In genomic region chr8:89040751-89041420, GRCm38 (mm10) we compare ENCODE assay signal across 9 mouse cellular contexts. TPM values are rescaled to one million over a fixed set of nuclear protein-coding genes. Genes with fewer than 3 reads are reported as not detected.
A peak's percentile ranks its signal among the peaks of the same experiment; 100 is the strongest.
DNase-seq lines count a peak whose midpoint lies in the region; ATAC-seq lines count a peak whose summit lies in the region.
"Had no signal": no experiment of that assay in that cellular context is flagged by ENCODE, and none has a peak within 500 bp of the region (broad histone marks: within the 10 kb centered on the region; RNA-seq: fewer than 3 reads in every experiment).

No protein-coding gene starts in this region.

- H3K9me3 ChIP-seq in heart, embryonic 14.5 days (ENCODE audit: control insufficient read depth, low read length) = no peaks in the 10 kb centered on the region
- no peaks in the 10 kb centered on the region for H3K9me3 ChIP-seq in embryonic facial prominence, embryonic 15.5 days (replicated peaks)
- H3K9me3 ChIP-seq in kidney, embryonic 14.5 days (ENCODE audit: control insufficient read depth, low read length) = no peaks in the 10 kb centered on the region
- no peaks in the 10 kb centered on the region for H3K9me3 ChIP-seq in midbrain, embryonic 14.5 days (ENCODE audit: control insufficient read depth, low read length)

- no peak for DNase-seq in heart, adult 8-10 months (ENCODE audit: low spot score)
- DNase-seq in midbrain, embryonic 14.5 days = peak; percentile 59
- DNase-seq in T-cell, adult 2 months (ENCODE audit: low spot score) = no peak
- DNase-seq in urinary bladder, postnatal 25 days (ENCODE audit: low spot score) = no peak
- no peak for DNase-seq in MN1 (ENCODE audit: low spot score)

- H3K36me3 ChIP-seq in heart, embryonic 14.5 days (ENCODE audit: control insufficient read depth, insufficient read depth, low read length) = no peaks in the 10 kb centered on the region
- no peaks in the 10 kb centered on the region for H3K36me3 ChIP-seq in embryonic facial prominence, embryonic 15.5 days
- no peaks in the 10 kb centered on the region for H3K36me3 ChIP-seq in kidney, embryonic 14.5 days (ENCODE audit: control insufficient read depth, insufficient read depth, low read length)
- no peaks in the 10 kb centered on the region for H3K36me3 ChIP-seq in midbrain, embryonic 14.5 days (ENCODE audit: control insufficient read depth, insufficient read depth, low read length)

- H3K4me1 ChIP-seq in heart, embryonic 14.5 days (ENCODE audit: control insufficient read depth in 2 of 2, insufficient read depth in 2 of 2, low read length in 2 of 2) = peaks cover 2 to 5% of the 10 kb centered on the region in 2 experiments; a peak in 3 of 4 replicates
- peaks cover 46% of the 10 kb centered on the region for H3K4me1 ChIP-seq in embryonic facial prominence, embryonic 15.5 days
- H3K4me1 ChIP-seq in kidney, embryonic 14.5 days (ENCODE audit: control insufficient read depth, insufficient read depth, low read length) = 0 out of 2 replicates have a peak, but pooled peaks cover 6% of the 10 kb centered on the region
- H3K4me1 ChIP-seq in midbrain, embryonic 14.5 days (ENCODE audit: control insufficient read depth, insufficient read depth, low read length) = peaks cover 26% of the 10 kb centered on the region

- H3K27ac ChIP-seq in heart, embryonic 14.5 days (replicated peaks in 1 of 2; ENCODE audit: control insufficient read depth in 1 of 2, insufficient read depth in 1 of 2, low read depth in 2 of 2, low read length in 2 of 2) = peak overlapping the region; percentile 89
- H3K27ac ChIP-seq in embryonic facial prominence, embryonic 15.5 days (replicated peaks) = no peak overlapping the region
- peak overlapping the region; percentile 99 for H3K27ac ChIP-seq in kidney, embryonic 14.5 days (ENCODE audit: low read depth, low read length)
- H3K27ac ChIP-seq in midbrain, embryonic 14.5 days (replicated peaks; ENCODE audit: low read depth, low read length) = peak overlapping the region; percentile 86

- WGBS in heart, embryonic 14.5 days = 4% methylated on average over 40 of the region's 40 CpGs
- WGBS in embryonic facial prominence, embryonic 15.5 days = 5% methylated on average over 40 of the region's 40 CpGs
- under 1% methylated on average over 40 of the region's 40 CpGs for WGBS in kidney, embryonic 14.5 days
- WGBS in midbrain, embryonic 14.5 days = under 1% methylated on average over 40 of the region's 40 CpGs

- H3K4me3 ChIP-seq in heart, embryonic 14.5 days (ENCODE audit: control insufficient read depth in 1 of 2, insufficient read depth in 1 of 2, low read depth in 1 of 2, low read length in 2 of 2) = peak overlapping the region; percentile 74 to 93
- peak overlapping the region; percentile 50 for H3K4me3 ChIP-seq in embryonic facial prominence, embryonic 15.5 days (replicated peaks)
- peak overlapping the region; percentile 75 for H3K4me3 ChIP-seq in kidney, embryonic 14.5 days (ENCODE audit: low read length)
- H3K4me3 ChIP-seq in midbrain, embryonic 14.5 days (replicated peaks; ENCODE audit: low read depth, low read length) = peak overlapping the region; percentile 55

- ATAC-seq in heart, embryonic 14.5 days (ENCODE audit: insufficient number of reproducible peaks, insufficient read depth, low FRiP score, low read depth) = no peak
- no peak for ATAC-seq in embryonic facial prominence, embryonic 15.5 days (ENCODE audit: insufficient number of reproducible peaks, low FRiP score, low TSS enrichment, low read depth)
- no peak for ATAC-seq in kidney, embryonic 14.5 days (ENCODE audit: low FRiP score, low TSS enrichment)
- no peak for ATAC-seq in midbrain, embryonic 14.5 days (ENCODE audit: low FRiP score, low TSS enrichment)

- peaks cover 29% of the 10 kb centered on the region for H3K27me3 ChIP-seq in heart, embryonic 14.5 days (ENCODE audit: control insufficient read depth, insufficient read depth, low read length)
- peaks cover 85% of the 10 kb centered on the region for H3K27me3 ChIP-seq in embryonic facial prominence, embryonic 15.5 days
- H3K27me3 ChIP-seq in kidney, embryonic 14.5 days (ENCODE audit: control insufficient read depth, insufficient read depth, low read length) = no peaks in the 10 kb centered on the region; the same call in 1 of the 2 replicates
- H3K27me3 ChIP-seq in midbrain, embryonic 14.5 days (ENCODE audit: control insufficient read depth, insufficient read depth, low read length) = peaks cover 34% of the 10 kb centered on the region; the same call in 1 of the 2 replicates

- peak overlapping the region; percentile 97 for H3K4me2 ChIP-seq in heart, embryonic 14.5 days (ENCODE audit: low read length)
- H3K4me2 ChIP-seq in embryonic facial prominence, embryonic 15.5 days (replicated peaks) = peak overlapping the region; percentile 94
- H3K4me2 ChIP-seq in kidney, embryonic 14.5 days (replicated peaks; ENCODE audit: low read depth, low read length) = peak overlapping the region; percentile 65
- peak overlapping the region; percentile 81 for H3K4me2 ChIP-seq in midbrain, embryonic 14.5 days (ENCODE audit: low read length)

- peak overlapping the region; percentile 86 for H3K9ac ChIP-seq in heart, embryonic 14.5 days (ENCODE audit: low read length)
- H3K9ac ChIP-seq in embryonic facial prominence, embryonic 15.5 days = no peak overlapping the region
- H3K9ac ChIP-seq in kidney, embryonic 14.5 days (ENCODE audit: low read depth, low read length) = peak overlapping the region; percentile 96
- H3K9ac ChIP-seq in midbrain, embryonic 14.5 days (replicated peaks; ENCODE audit: low read length) = peak overlapping the region; percentile 72

RNA-seq across cellular contexts. Expression of gene Sall1, which starts 3.1 kb away (rescaled TPM):
- 4.7 and 5.1 TPM in 2 replicates for polyA plus RNA-seq in heart, embryonic 14.5 days (2014; fragmentation: Nextera tagmentation; extraction: Ambion mirVana)
- total RNA-seq in heart, adult 8-10 months (2022) = 1 to 10 TPM in 3 of 4 experiments, under 1 TPM in 1; 0.92 to 1.4 (median 1.2) TPM
- polyA plus RNA-seq in embryonic facial prominence, embryonic 15.5 days (2015; fragmentation: Nextera tagmentation; extraction: Ambion mirVana) = 0.91 and 1.1 TPM in 2 replicates
- 44.4 and 64.6 TPM in 2 replicates for polyA plus RNA-seq in kidney, embryonic 14.5 days (2014; fragmentation: Nextera tagmentation; extraction: Ambion mirVana)
- 7.7 and 9.2 TPM in 2 replicates for polyA plus RNA-seq in midbrain, embryonic 14.5 days (2014; fragmentation: Nextera tagmentation; extraction: Ambion mirVana)
- total RNA-seq: MEL had no signal
